Mouse (Mus musculus) embryonic facial prominence, embryonic 12.5 days (tissue): ENCODE data around the gene Vps13d. TPM values are rescaled to one million over a fixed set of nuclear protein-coding genes. Genes with fewer than 3 reads are reported as not detected.

Experiments
- ATAC-seq: fragments of 200-750 bp; cut with Nextera tagmentation; 2 replicates; pipeline ENCODE4 v1.8.0; 2017; ENCODE audit not compliant: insufficient number of reproducible peaks, insufficient read depth, low FRiP score, low TSS enrichment
- H3K27ac ChIP-seq: fragments of 300-500 bp; sonication (generic); 2 replicates; pipeline ENCODE4 v1.5.1; 2016; ENCODE audit warnings: mild to moderate bottlenecking
- H3K27me3 ChIP-seq: fragments of 300-500 bp; sonication (generic); 2 replicates; pipeline ENCODE4 v1.6.1; 2016; ENCODE audit warnings: mild to moderate bottlenecking, moderate library complexity
- H3K36me3 ChIP-seq: fragments of 300-500 bp; sonication (generic); 2 replicates; pipeline ENCODE4 v1.6.1; 2016; ENCODE audit warnings: mild to moderate bottlenecking
- H3K4me1 ChIP-seq: fragments of 300-500 bp; sonication (generic); 2 replicates; pipeline ENCODE4 v1.6.1; 2016
- H3K4me2 ChIP-seq: fragments of 300-500 bp; sonication (generic); replicated peaks from 2 replicates; pipeline ENCODE4 v1.6.1; 2016; ENCODE audit warnings: mild to moderate bottlenecking, moderate library complexity
- H3K4me3 ChIP-seq: fragments of 300-500 bp; sonication (generic); 2 replicates; pipeline ENCODE4 v1.5.1; 2016; ENCODE audit warnings: mild to moderate bottlenecking
- H3K9ac ChIP-seq: fragments of 300-500 bp; sonication (generic); 2 replicates; pipeline ENCODE4 v1.6.1; 2016; ENCODE audit warnings: mild to moderate bottlenecking, moderate library complexity
- H3K9me3 ChIP-seq: fragments of 300-500 bp; sonication (generic); 2 replicates; pipeline ENCODE4 v1.6.1; 2016; ENCODE audit warnings: mild to moderate bottlenecking, moderate library complexity
- WGBS: fragments of 180-500 bp; shearing (Covaris S2); methylation state at CpG from one replicate; pipeline ENCODE4 v1.1.7; 2016; 5-methylcytosine and 5-hydroxymethylcytosine counted together
- polyA plus RNA-seq: library from polyadenylated mRNA; unstranded; fragments of >200 nt; fragmentation: Nextera tagmentation; extraction: Ambion mirVana; gene quantifications from 2 replicates; pipeline ENCODE4 v1.2.1, GENCODE M21; 2016

The Vps13d gene
- polyA plus RNA-seq, 1 experiment from 2014 or later: 6.9 TPM

GRCm38 (mm10) chr4:144977057-144977456 lies 217.7 kb downstream of the Vps13d start:
- Histone ChIP-seq H3K9me3 (no peaks in the 10 kb centered on the region), H3K27ac (no peak overlapping the region), H3K9ac (no peak overlapping the region), H3K4me3 (no peak overlapping the region), H3K4me2 (no peak overlapping the region), H3K27me3 (no peaks in the 10 kb centered on the region), H3K4me1 (peaks cover 21% of the 10 kb centered on the region), H3K36me3 (no peaks in the 10 kb centered on the region)
- no peak for ATAC-seq
- 72% methylated on average over 1 of the region's 1 CpGs for WGBS

- Histone ChIP-seq H3K9ac (no peak overlapping the region), H3K36me3 (no peaks in the 10 kb centered on the region), H3K27me3 (no peaks in the 10 kb centered on the region), H3K27ac (no peak overlapping the region), H3K9me3 (no peaks in the 10 kb centered on the region), H3K4me2 (no peak overlapping the region), H3K4me3 (no peak overlapping the region), H3K4me1 (peaks cover 8% of the 10 kb centered on the region; the same call in 1 of the 2 replicates)
- ATAC-seq: no peak
- 48% methylated on average over 2 of the region's 2 CpGs for WGBS
These were observed 219.3 kb downstream of the Vps13d start for GRCm38 (mm10) chr4:144975505-144975904.

- Histone ChIP-seq H3K36me3 (no peaks in the 10 kb centered on the region; the same call in 1 of the 2 replicates), H3K27me3 (no peaks in the 10 kb centered on the region), H3K9me3 (no peaks in the 10 kb centered on the region), H3K4me1 (0 out of 2 replicates have a peak, but pooled peaks cover 5% of the 10 kb centered on the region), H3K27ac (no peak overlapping the region), H3K9ac (no peak overlapping the region), H3K4me2 (no peak overlapping the region), H3K4me3 (no peak overlapping the region)
- WGBS: 79% methylated on average over 3 of the region's 3 CpGs
- no peak for ATAC-seq
These were observed 220.3 kb downstream of the Vps13d start for GRCm38 (mm10) chr4:144974458-144974857.

GRCm38 (mm10) chr4:144972948-144973720 lies 221.7 kb downstream of the Vps13d start:
- H3K4me1 ChIP-seq: 0 out of 2 replicates have a peak, but pooled peaks cover 5% of the 10 kb centered on the region
- no peak overlapping the region for H3K4me3 ChIP-seq
- no peak for ATAC-seq
- no peak overlapping the region for H3K4me2 ChIP-seq
- H3K36me3 ChIP-seq: no peaks in the 10 kb centered on the region; the same call in 1 of the 2 replicates
- WGBS: 73% methylated on average over 6 of the region's 6 CpGs
- no peaks in the 10 kb centered on the region for H3K27me3 ChIP-seq
- no peak overlapping the region for H3K9ac ChIP-seq
- no peaks in the 10 kb centered on the region for H3K9me3 ChIP-seq
- H3K27ac ChIP-seq: no peak overlapping the region

- Histone ChIP-seq H3K4me2 (no peak overlapping the region), H3K9me3 (no peaks in the 10 kb centered on the region), H3K4me3 (no peak overlapping the region), H3K27me3 (no peaks in the 10 kb centered on the region), H3K36me3 (no peaks in the 10 kb centered on the region; the same call in 1 of the 2 replicates), H3K9ac (no peak overlapping the region), H3K27ac (no peak overlapping the region), H3K4me1 (0 out of 2 replicates have a peak, but pooled peaks cover 5% of the 10 kb centered on the region)
- WGBS: 81% methylated on average over 2 of the region's 2 CpGs
- no peak for ATAC-seq
These were observed 223.8 kb downstream of the Vps13d start for GRCm38 (mm10) chr4:144971048-144971447.

GRCm38 (mm10) chr4:144969030-144969429 lies 225.8 kb downstream of the Vps13d start:
- 73% methylated on average over 6 of the region's 6 CpGs for WGBS
- H3K4me3 ChIP-seq: no peak overlapping the region
- H3K4me2 ChIP-seq: no peak overlapping the region
- no peak overlapping the region for H3K27ac ChIP-seq
- H3K9me3 ChIP-seq: no peaks in the 10 kb centered on the region
- H3K27me3 ChIP-seq: no peaks in the 10 kb centered on the region
- no peaks in the 10 kb centered on the region; the same call in 1 of the 2 replicates for H3K36me3 ChIP-seq
- no peak overlapping the region for H3K9ac ChIP-seq
- H3K4me1 ChIP-seq: 0 out of 2 replicates have a peak, but pooled peaks cover 5% of the 10 kb centered on the region
- no peak for ATAC-seq

- WGBS: 93% methylated on average over 3 of the region's 3 CpGs
- Histone ChIP-seq H3K36me3 (no peaks in the 10 kb centered on the region; the same call in 1 of the 2 replicates), H3K9me3 (no peaks in the 10 kb centered on the region), H3K4me3 (no peak overlapping the region), H3K4me2 (no peak overlapping the region), H3K9ac (no peak overlapping the region), H3K4me1 (0 out of 2 replicates have a peak, but pooled peaks cover 6% of the 10 kb centered on the region), H3K27me3 (no peaks in the 10 kb centered on the region), H3K27ac (no peak overlapping the region)
- ATAC-seq: no peak
These were observed 226.4 kb downstream of the Vps13d start for GRCm38 (mm10) chr4:144968371-144968770.

- Histone ChIP-seq H3K4me2 (no peak overlapping the region), H3K9ac (no peak overlapping the region), H3K27me3 (no peaks in the 10 kb centered on the region), H3K4me1 (0 out of 2 replicates have a peak, but pooled peaks cover 6% of the 10 kb centered on the region), H3K27ac (no peak overlapping the region), H3K4me3 (no peak overlapping the region), H3K36me3 (no peaks in the 10 kb centered on the region; the same call in 1 of the 2 replicates), H3K9me3 (no peaks in the 10 kb centered on the region)
- WGBS: 73% methylated on average over 2 of the region's 2 CpGs
- ATAC-seq: no peak
These were observed 229.6 kb downstream of the Vps13d start for GRCm38 (mm10) chr4:144965255-144965654.

- 0 out of 2 replicates have a peak, but pooled peaks cover 6% of the 10 kb centered on the region for H3K4me1 ChIP-seq
- no peak for ATAC-seq
- H3K4me3 ChIP-seq: no peak overlapping the region
- H3K27me3 ChIP-seq: no peaks in the 10 kb centered on the region
- 80% methylated on average over 3 of the region's 3 CpGs for WGBS
- no peaks in the 10 kb centered on the region for H3K36me3 ChIP-seq
- H3K27ac ChIP-seq: no peak overlapping the region
- H3K9me3 ChIP-seq: no peaks in the 10 kb centered on the region
- H3K4me2 ChIP-seq: no peak overlapping the region
- no peak overlapping the region for H3K9ac ChIP-seq
These were observed 233.1 kb downstream of the Vps13d start for GRCm38 (mm10) chr4:144961696-144962095.

- no peak for ATAC-seq
- WGBS: 91% methylated on average over 4 of the region's 4 CpGs
- no peak overlapping the region for H3K4me3 ChIP-seq
- H3K27me3 ChIP-seq: no peaks in the 10 kb centered on the region
- H3K27ac ChIP-seq: no peak overlapping the region
- 0 out of 2 replicates have a peak, but pooled peaks cover 6% of the 10 kb centered on the region for H3K4me1 ChIP-seq
- H3K36me3 ChIP-seq: no peaks in the 10 kb centered on the region
- no peak overlapping the region for H3K4me2 ChIP-seq
- no peak overlapping the region for H3K9ac ChIP-seq
- H3K9me3 ChIP-seq: no peaks in the 10 kb centered on the region
These were observed 233.6 kb downstream of the Vps13d start for GRCm38 (mm10) chr4:144961232-144961631.

GRCm38 (mm10) chr4:144960188-144960904 lies 234.5 kb downstream of the Vps13d start:
- Histone ChIP-seq H3K36me3 (no peaks in the 10 kb centered on the region), H3K9ac (no peak overlapping the region), H3K4me3 (no peak overlapping the region), H3K9me3 (no peaks in the 10 kb centered on the region), H3K4me1 (0 out of 2 replicates have a peak, but pooled peaks cover 6% of the 10 kb centered on the region), H3K27ac (no peak overlapping the region), H3K4me2 (no peak overlapping the region), H3K27me3 (no peaks in the 10 kb centered on the region)
- no peak for ATAC-seq
- 49% methylated on average over 8 of the region's 8 CpGs for WGBS
